Mouse (Mus musculus): ENCODE data around the gene Ctla4. TPM values are rescaled to one million over a fixed set of nuclear protein-coding genes. Genes with fewer than 3 reads are reported as not detected.

Gene Ctla4
- polyA plus RNA-seq, 1 experiment from 2014 or later, result not detected

DNA sequence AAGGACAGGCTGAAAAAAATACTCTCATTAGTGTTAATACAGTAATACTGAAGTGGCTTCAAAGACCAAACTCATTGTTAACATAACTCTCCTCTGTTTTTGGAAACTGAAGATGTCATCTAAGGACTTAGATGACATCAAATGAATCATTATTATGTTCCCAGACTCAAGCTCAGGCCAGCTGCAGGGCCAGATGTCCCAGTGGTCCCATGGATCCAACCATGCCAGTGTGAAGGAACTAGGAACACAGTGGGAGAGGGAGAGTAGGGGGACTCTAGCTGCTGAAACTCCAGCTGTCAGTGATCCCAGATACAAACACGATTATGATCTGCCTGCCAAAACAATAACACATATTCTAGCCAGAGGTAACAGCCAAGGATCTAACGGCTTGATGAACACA is 51.5 kb downstream of the Ctla4 start:
- no peaks in the 10 kb centered on the region for H3K27me3 ChIP-seq (ENCODE audit: insufficient read depth, low read length)
- no peak overlapping the region for H3K4me3 ChIP-seq (ENCODE audit: low read length)
- 74% methylated on average over 2 of the region's 2 CpGs for WGBS
- no peaks in the 10 kb centered on the region for H3K9me3 ChIP-seq (ENCODE audit: low read length)
- no peak overlapping the region for H3K9ac ChIP-seq (replicated peaks; ENCODE audit: low read length)
- no peaks in the 10 kb centered on the region for H3K36me3 ChIP-seq (ENCODE audit: insufficient read depth, low read length)
- ATAC-seq (ENCODE audit: low FRiP score, low TSS enrichment), result no peak
- H3K4me2 ChIP-seq (replicated peaks; ENCODE audit: low read depth, low read length), result no peak overlapping the region
- H3K27ac ChIP-seq (ENCODE audit: low read length), result no peak overlapping the region
- no peaks in the 10 kb centered on the region for H3K4me1 ChIP-seq (ENCODE audit: insufficient read depth, low read length)

DNA sequence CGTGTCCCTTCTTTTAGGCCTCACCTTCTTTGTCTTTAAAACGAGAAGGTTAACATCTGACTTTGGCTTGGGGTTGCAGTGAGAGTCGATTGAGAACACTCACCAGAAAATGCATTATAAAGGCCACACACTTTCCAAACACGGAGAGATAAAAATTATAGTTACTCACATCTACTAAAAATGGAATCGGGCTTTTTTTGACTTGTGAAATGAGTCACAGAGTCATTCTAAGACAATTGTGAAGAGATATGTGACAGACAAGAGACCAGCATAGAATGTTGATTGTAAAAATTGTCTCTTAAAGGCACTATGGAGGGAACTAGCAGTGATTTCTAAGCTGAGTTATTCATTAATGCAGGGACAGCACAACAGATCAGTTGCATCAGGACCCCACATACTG is 52.2 kb downstream of the Ctla4 start:
- Histone ChIP-seq H3K4me3 (ENCODE audit: low read length) (no peak overlapping the region), H3K4me2 (replicated peaks; ENCODE audit: low read depth, low read length) (no peak overlapping the region), H3K9me3 (ENCODE audit: low read length) (no peaks in the 10 kb centered on the region), H3K9ac (replicated peaks; ENCODE audit: low read length) (no peak overlapping the region), H3K4me1 (ENCODE audit: insufficient read depth, low read length) (no peaks in the 10 kb centered on the region), H3K36me3 (ENCODE audit: insufficient read depth, low read length) (no peaks in the 10 kb centered on the region), H3K27ac (ENCODE audit: low read length) (no peak overlapping the region), H3K27me3 (ENCODE audit: insufficient read depth, low read length) (no peaks in the 10 kb centered on the region)
- WGBS, result 89% methylated on average over 5 of the region's 5 CpGs
- ATAC-seq (ENCODE audit: low FRiP score, low TSS enrichment), result no peak

DNA sequence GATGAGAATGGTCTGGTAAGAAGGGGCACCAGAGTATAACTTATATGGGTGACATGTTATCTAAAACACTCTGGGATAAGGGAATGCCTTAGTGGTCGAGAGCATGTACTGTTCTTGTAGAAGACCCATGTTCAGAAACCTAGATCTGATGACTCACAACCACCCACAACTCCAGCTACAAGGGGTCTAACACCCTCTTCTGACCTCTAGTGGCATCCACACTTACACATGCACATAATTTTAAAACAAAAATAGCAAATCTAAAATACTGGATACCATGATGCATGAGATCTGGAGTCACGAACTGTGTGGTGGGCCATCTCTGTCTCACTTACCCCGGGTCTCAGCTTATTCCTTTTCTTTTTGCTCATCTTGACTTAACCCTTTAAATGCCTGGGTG is 53.2 kb downstream of the Ctla4 start:
- Histone ChIP-seq H3K9ac (replicated peaks; ENCODE audit: low read length) (no peak overlapping the region), H3K9me3 (ENCODE audit: low read length) (no peaks in the 10 kb centered on the region), H3K27ac (ENCODE audit: low read length) (no peak overlapping the region), H3K4me3 (ENCODE audit: low read length) (no peak overlapping the region), H3K4me1 (ENCODE audit: insufficient read depth, low read length) (no peaks in the 10 kb centered on the region), H3K27me3 (ENCODE audit: insufficient read depth, low read length) (no peaks in the 10 kb centered on the region), H3K4me2 (replicated peaks; ENCODE audit: low read depth, low read length) (no peak overlapping the region), H3K36me3 (ENCODE audit: insufficient read depth, low read length) (no peaks in the 10 kb centered on the region)
- 81% methylated on average over 3 of the region's 3 CpGs for WGBS
- no peak for ATAC-seq (ENCODE audit: low FRiP score, low TSS enrichment)

DNA sequence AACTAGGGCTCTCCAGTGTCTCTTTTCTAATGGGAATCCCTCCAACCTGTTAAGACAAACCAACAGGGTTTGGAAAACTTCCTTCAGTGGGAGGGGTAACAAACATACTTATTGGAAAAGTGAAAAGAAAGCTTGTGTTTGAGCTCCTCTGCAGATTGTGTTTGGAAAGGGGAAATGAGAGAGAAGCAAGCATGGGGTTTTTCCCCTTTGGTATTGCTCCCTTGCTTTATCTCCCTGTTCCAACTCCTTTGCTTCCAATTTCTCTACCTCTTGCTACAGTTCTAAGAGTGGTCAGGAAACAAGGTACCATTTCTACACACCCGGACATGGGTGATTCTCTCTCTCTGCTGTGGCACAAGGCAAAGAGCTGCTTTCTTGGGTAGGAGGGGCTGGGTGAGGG is 53.8 kb downstream of the Ctla4 start:
- 89% methylated on average over 1 of the region's 1 CpGs for WGBS
- no peaks in the 10 kb centered on the region for H3K36me3 ChIP-seq (ENCODE audit: insufficient read depth, low read length)
- H3K9ac ChIP-seq (replicated peaks; ENCODE audit: low read length), result no peak overlapping the region
- H3K27me3 ChIP-seq (ENCODE audit: insufficient read depth, low read length), result no peaks in the 10 kb centered on the region
- no peak overlapping the region for H3K4me2 ChIP-seq (replicated peaks; ENCODE audit: low read depth, low read length)
- no peak overlapping the region for H3K4me3 ChIP-seq (ENCODE audit: low read length)
- no peak for ATAC-seq (ENCODE audit: low FRiP score, low TSS enrichment)
- H3K4me1 ChIP-seq (ENCODE audit: insufficient read depth, low read length), result no peaks in the 10 kb centered on the region
- no peaks in the 10 kb centered on the region for H3K9me3 ChIP-seq (ENCODE audit: low read length)
- no peak overlapping the region for H3K27ac ChIP-seq (ENCODE audit: low read length)

DNA sequence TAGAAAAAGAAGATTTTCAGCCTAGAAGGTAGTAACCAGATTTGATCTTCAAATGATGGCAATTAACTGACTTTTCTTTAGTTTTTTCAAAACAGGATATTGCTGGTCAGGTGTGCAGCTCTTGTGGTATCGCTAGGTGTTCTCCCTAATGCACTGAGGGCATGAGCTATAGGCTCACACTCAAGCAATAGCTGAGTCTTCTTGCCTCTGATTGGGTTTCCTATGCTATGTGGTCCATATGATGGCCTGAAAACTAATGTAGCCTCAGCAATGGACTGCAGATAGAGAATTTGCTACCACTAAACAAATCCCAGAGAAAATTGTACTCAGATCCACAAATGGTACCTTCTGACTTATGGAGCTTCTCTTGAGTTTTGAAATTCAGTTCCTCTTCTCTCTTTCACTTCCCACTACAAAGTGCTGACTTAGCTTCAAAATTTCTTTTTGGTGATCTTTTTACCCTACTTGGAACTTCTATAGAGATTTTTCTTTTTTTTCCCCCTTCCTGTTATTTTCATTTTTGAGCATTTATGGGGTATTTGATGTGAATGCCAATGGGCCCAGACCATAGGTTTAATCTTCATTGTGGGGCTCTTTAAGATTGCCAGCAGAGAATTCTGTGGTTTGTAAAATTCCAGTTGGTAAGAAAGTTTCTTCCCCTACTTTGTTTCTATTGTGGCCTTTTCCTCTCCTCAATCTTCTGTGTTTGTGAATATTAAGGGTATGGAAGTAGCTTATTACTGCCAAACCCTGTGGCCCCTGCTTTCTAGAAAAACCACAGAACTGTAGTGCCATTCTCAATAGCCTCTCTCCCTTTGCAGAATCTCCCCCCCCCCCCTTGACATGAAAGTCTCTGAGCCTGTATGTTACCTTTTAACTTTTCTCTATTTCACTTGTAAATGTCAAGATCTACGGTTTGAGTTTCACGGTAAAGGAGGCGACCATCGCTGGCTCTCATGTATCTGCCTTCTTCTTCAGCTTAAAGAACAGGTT is 54.6 kb downstream of the Ctla4 start:
- H3K27ac ChIP-seq (ENCODE audit: low read length), result no peak overlapping the region

DNA sequence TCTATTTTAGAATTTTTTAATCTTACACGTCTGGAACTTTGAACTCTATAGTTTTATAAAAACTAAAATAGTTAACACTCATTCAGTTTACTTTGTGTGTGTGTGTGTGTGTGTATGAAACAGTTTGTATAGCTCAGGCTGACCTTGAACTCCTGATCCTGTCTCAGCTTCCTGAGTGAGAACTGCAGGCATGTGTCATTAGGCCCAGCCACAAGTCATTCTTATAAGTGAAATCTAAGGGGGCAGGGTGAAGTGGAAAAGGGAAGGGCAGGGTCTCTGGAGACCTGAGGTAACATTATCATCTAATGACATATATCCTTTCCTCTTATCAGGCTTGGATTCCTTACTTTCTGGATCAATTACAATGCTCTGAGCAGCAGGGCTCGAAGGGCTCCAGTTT is 56.1 kb downstream of the Ctla4 start:
- ATAC-seq (ENCODE audit: low FRiP score, low TSS enrichment), result no peak
- no peaks in the 10 kb centered on the region for H3K36me3 ChIP-seq (ENCODE audit: insufficient read depth, low read length)

More for the DNA sequence above, 54.6 kb downstream of the Ctla4 start:
- 86% methylated on average over 5 of the region's 5 CpGs for WGBS
- no peak overlapping the region for H3K4me2 ChIP-seq (replicated peaks; ENCODE audit: low read depth, low read length)
- H3K36me3 ChIP-seq (ENCODE audit: insufficient read depth, low read length), result no peaks in the 10 kb centered on the region
- H3K9ac ChIP-seq (replicated peaks; ENCODE audit: low read length), result no peak overlapping the region
- no peaks in the 10 kb centered on the region for H3K27me3 ChIP-seq (ENCODE audit: insufficient read depth, low read length)
- H3K4me3 ChIP-seq (ENCODE audit: low read length), result no peak overlapping the region
- H3K4me1 ChIP-seq (ENCODE audit: insufficient read depth, low read length), result no peaks in the 10 kb centered on the region
- no peak for ATAC-seq (ENCODE audit: low FRiP score, low TSS enrichment)
- no peaks in the 10 kb centered on the region for H3K9me3 ChIP-seq (ENCODE audit: low read length)

DNA sequence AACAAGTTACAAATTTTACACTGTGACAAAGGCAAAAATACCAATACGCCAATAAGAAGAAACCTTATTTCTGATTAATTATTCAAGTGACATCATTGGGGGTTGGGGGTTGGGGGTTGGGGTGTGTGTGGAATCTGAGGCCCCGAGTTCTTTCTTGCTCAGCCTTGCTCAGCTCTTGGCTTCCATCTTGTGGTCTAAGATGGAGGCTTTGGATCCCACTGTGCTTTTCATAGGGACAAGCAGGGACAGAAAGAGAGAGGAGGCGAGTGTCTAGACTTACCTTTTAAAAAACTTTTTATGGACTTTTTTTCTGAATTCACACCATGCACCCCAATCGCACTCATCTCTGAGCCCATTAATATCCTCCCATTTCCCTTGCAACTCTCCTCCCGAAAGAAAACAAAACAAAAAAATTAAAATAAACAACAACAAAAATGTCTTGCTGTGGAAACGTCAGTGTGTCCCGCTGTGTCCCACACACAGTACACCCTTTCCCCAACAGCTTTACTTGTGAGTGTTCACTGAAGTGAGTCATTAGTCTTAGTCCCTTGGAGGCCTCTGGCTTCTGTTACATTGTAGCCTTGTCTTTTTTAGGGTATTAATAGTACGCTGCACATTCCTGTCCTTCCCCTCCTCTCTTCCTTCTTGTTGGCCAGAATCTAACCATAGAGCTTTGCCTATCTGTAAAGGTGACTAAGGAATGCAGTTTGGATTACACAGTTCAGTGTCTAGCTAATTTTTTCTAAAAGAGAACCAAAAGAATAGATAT is 59.0 kb downstream of the Ctla4 start:
- H3K4me2 ChIP-seq (replicated peaks; ENCODE audit: low read depth, low read length), result no peak overlapping the region
- WGBS, result 83% methylated on average over 8 of the region's 8 CpGs
- H3K9ac ChIP-seq (replicated peaks; ENCODE audit: low read length), result no peak overlapping the region
- H3K4me3 ChIP-seq (ENCODE audit: low read length), result no peak overlapping the region
- H3K27me3 ChIP-seq (ENCODE audit: insufficient read depth, low read length), result no peaks in the 10 kb centered on the region
- no peaks in the 10 kb centered on the region for H3K36me3 ChIP-seq (ENCODE audit: insufficient read depth, low read length)
- no peak overlapping the region for H3K27ac ChIP-seq (ENCODE audit: low read length)
- H3K9me3 ChIP-seq (ENCODE audit: low read length), result no peaks in the 10 kb centered on the region
- no peaks in the 10 kb centered on the region for H3K4me1 ChIP-seq (ENCODE audit: insufficient read depth, low read length)
- ATAC-seq (ENCODE audit: low FRiP score, low TSS enrichment), result no peak

More for the DNA sequence above, 56.1 kb downstream of the Ctla4 start:
- Histone ChIP-seq H3K4me2 (replicated peaks; ENCODE audit: low read depth, low read length) (no peak overlapping the region), H3K9ac (replicated peaks; ENCODE audit: low read length) (no peak overlapping the region), H3K9me3 (ENCODE audit: low read length) (no peaks in the 10 kb centered on the region), H3K27me3 (ENCODE audit: insufficient read depth, low read length) (no peaks in the 10 kb centered on the region), H3K4me3 (ENCODE audit: low read length) (no peak overlapping the region), H3K4me1 (ENCODE audit: insufficient read depth, low read length) (no peaks in the 10 kb centered on the region), H3K27ac (ENCODE audit: low read length) (no peak overlapping the region)
- WGBS, result 75% methylated on average over 2 of the region's 2 CpGs

DNA sequence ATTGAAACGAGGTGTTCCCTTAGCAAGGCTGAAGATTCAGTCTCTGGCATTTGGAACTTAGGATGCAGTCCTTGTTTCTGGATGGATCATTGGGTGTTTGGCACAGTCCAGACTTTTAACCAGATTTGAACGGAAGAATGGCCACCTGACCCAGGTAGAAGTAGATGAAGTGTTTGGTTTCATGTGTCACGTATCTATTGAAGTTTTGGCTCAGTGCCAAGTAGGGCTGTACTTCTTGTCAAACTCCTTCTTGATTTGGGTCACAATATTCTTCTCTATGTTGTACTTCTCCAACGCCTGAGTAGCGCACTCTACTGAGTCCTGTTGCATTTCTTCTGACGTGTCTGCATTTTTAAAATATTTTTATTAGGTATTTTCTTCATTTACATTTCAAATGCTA is 61.3 kb downstream of the Ctla4 start:
- H3K27me3 ChIP-seq (ENCODE audit: insufficient read depth, low read length), result no peaks in the 10 kb centered on the region
- no peak overlapping the region for H3K4me3 ChIP-seq (ENCODE audit: low read length)
- H3K9ac ChIP-seq (replicated peaks; ENCODE audit: low read length), result no peak overlapping the region
- no peak overlapping the region for H3K27ac ChIP-seq (ENCODE audit: low read length)
- H3K9me3 ChIP-seq (ENCODE audit: low read length), result no peaks in the 10 kb centered on the region
- no peaks in the 10 kb centered on the region for H3K4me1 ChIP-seq (ENCODE audit: insufficient read depth, low read length)
- no peaks in the 10 kb centered on the region for H3K36me3 ChIP-seq (ENCODE audit: insufficient read depth, low read length)
- WGBS, result 83% methylated on average over 6 of the region's 6 CpGs
- H3K4me2 ChIP-seq (replicated peaks; ENCODE audit: low read depth, low read length), result no peak overlapping the region
- ATAC-seq (ENCODE audit: low FRiP score, low TSS enrichment), result no peak

DNA sequence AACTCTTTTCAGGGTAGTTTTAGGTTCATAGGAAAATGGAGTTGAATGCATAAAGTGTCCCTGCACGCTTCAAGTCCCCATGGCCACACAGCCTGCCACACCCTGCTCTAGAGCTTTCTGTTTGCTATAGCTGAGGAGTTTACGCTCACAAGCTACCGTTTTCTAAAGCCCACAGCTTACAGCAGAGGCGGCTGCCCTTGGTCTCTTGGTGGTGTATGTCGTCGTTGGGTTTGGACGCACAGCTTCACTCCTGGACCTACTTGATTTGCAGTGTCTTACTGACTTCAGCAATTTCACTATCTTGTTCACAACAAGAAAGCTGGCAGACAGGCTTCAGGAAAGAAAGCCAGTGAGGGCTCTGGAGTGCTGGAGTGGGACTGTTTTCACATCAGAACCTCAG is 66.2 kb downstream of the Ctla4 start:
- WGBS, result 73% methylated on average over 7 of the region's 7 CpGs

DNA sequence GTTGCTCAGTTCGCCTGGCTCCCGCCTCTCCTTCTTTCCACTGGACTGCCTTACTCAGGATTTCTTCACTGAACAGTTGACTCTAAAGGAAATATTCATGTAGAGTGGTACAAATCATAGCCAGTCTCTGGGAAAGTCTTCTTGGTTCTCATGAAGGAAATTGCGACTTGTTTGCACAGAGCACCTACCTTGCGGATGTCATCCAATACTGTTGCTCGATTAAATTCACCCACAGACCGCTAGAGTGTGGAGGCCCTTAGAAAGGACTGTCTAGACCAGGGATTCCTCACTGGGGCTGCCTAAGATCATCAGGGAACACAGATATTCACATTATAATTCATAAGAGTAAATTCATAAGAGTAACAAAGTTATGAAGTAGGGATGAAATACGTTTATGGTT is 66.9 kb downstream of the Ctla4 start:
- Histone ChIP-seq H3K27ac (ENCODE audit: low read length) (peak overlapping the region; percentile 38; the same call in 1 of the 2 replicates), H3K9ac (replicated peaks; ENCODE audit: low read length) (no peak overlapping the region), H3K4me1 (ENCODE audit: insufficient read depth, low read length) (no peaks in the 10 kb centered on the region), H3K4me3 (ENCODE audit: low read length) (no peak overlapping the region), H3K36me3 (ENCODE audit: insufficient read depth, low read length) (no peaks in the 10 kb centered on the region), H3K9me3 (ENCODE audit: low read length) (no peaks in the 10 kb centered on the region), H3K27me3 (ENCODE audit: insufficient read depth, low read length) (no peaks in the 10 kb centered on the region), H3K4me2 (replicated peaks; ENCODE audit: low read depth, low read length) (no peak overlapping the region)
- 83% methylated on average over 7 of the region's 7 CpGs for WGBS
- ATAC-seq (ENCODE audit: low FRiP score, low TSS enrichment), result no peak; the same call in 1 of the 2 replicates

More for the DNA sequence above, 66.2 kb downstream of the Ctla4 start:
- H3K4me1 ChIP-seq (ENCODE audit: insufficient read depth, low read length), result no peaks in the 10 kb centered on the region
- no peak for ATAC-seq (ENCODE audit: low FRiP score, low TSS enrichment)
- no peak overlapping the region for H3K4me2 ChIP-seq (replicated peaks; ENCODE audit: low read depth, low read length)
- no peaks in the 10 kb centered on the region for H3K27me3 ChIP-seq (ENCODE audit: insufficient read depth, low read length)
- no peak overlapping the region; the same call in 1 of the 2 replicates for H3K9ac ChIP-seq (replicated peaks; ENCODE audit: low read length)
- no peaks in the 10 kb centered on the region for H3K9me3 ChIP-seq (ENCODE audit: low read length)
- H3K4me3 ChIP-seq (ENCODE audit: low read length), result no peak overlapping the region
- no peak overlapping the region for H3K27ac ChIP-seq (ENCODE audit: low read length)
- H3K36me3 ChIP-seq (ENCODE audit: insufficient read depth, low read length), result no peaks in the 10 kb centered on the region

All from kidney, embryonic 16.5 days (tissue).